Mouse (Mus musculus): Measurements from ENCODE around the gene E2f2. TPM values are rescaled to one million over a fixed set of nuclear protein-coding genes. Genes with fewer than 3 reads are reported as not detected.
A peak's percentile ranks its signal among the peaks of the same experiment; 100 is the strongest.

Gene E2f2
- polyA plus RNA-seq, 1 experiment, result 56.3 TPM

DNA sequence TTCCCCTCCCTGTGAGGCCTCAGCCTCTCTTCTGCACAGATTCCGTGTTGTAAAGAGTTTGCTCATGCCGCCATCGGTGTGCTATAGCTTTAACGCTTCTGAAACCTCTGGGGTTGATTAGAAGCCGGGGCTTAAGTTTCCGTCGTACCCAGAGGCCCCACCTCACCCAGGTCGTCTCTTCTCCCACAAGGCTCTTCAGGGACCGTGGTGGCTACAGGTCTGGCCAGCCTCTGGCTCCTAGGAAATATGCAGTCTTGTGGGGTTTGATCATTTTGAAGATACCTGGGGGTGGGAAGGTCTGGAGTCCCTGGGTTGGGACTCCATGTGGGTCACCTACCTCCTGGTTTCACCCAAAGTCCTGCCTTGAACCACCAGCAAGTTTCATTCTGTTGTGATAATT is 23.4 kb downstream of the E2f2 start:
- Histone ChIP-seq H3K4me3 (no peak overlapping the region), H3K4me2 (ENCODE audit: low read depth) (no peak overlapping the region), H3K79me2 (ENCODE audit: control insufficient read depth, insufficient read depth) (peaks cover 7% of the 10 kb centered on the region), H3ac (ENCODE audit: control insufficient read depth, insufficient read length) (no peak overlapping the region), H3K27me3 (ENCODE audit: control insufficient read depth, insufficient read depth, insufficient read length) (no peaks in the 10 kb centered on the region), H3K36me3 (ENCODE audit: control insufficient read depth, insufficient read depth) (peaks cover 40% of the 10 kb centered on the region)
- no peak for TF ChIP-seq TCF3 (IDR thresholded peaks at IDR 0.05; ENCODE audit: insufficient read length, low read depth)
- no peak for TF ChIP-seq MAX (IDR thresholded peaks at IDR 0.05; ENCODE audit: low read depth)
- TF ChIP-seq CEBPB (IDR thresholded peaks at IDR 0.05; ENCODE audit: insufficient read depth, poor library complexity, severe bottlenecking), result no peak
- TF ChIP-seq USF1 (IDR thresholded peaks at IDR 0.05; ENCODE audit: low read depth), result no peak
- no peak for TF ChIP-seq REST (IDR thresholded peaks at IDR 0.05; ENCODE audit: insufficient read depth, insufficient read length)
- no peak for TF ChIP-seq E2F4 (IDR thresholded peaks at IDR 0.05; ENCODE audit: insufficient read depth)
- TF ChIP-seq POLR2AphosphoS2 (IDR thresholded peaks at IDR 0.05; ENCODE audit: insufficient read length, low read depth), result no peak
- no peak for TF ChIP-seq SRF (IDR thresholded peaks at IDR 0.05; ENCODE audit: control insufficient read depth, insufficient read length, low read depth)
- no peak for TF ChIP-seq TCF12 (IDR thresholded peaks at IDR 0.05; ENCODE audit: insufficient read depth, poor library complexity, severe bottlenecking)
- no peak for TF ChIP-seq MYOG (IDR thresholded peaks at IDR 0.05; ENCODE audit: control insufficient read depth in 1 of 3, insufficient read depth in 1 of 3, insufficient read length in 2 of 3, low read depth in 2 of 3)
- TF ChIP-seq POLR2A (IDR thresholded peaks at IDR 0.05; ENCODE audit: insufficient read length, low read depth), result no peak
- TF ChIP-seq MYOD1 (IDR thresholded peaks at IDR 0.05; ENCODE audit: control insufficient read depth in 1 of 3, insufficient read length in 2 of 3, low read depth in 2 of 3), result no peak

DNA sequence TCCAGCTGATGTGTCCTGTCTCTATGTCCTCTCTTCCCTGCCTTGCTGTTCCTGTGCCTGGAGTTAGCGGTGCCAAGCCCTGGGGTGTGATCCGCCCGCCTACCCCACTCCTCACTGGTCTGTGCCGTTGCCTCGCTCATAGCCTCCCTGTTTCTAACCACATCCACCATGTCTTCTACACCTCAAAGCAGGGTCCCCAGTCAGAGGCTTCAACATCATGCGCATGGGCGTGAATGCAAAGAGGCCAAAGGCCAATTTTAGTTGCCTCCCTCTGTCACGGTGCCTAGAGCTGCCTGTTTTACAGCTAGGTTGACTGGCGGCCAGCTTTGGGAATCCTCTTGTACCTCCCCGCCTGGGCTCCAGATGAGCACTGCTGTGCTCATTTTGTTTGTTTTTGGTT is 24.0 kb downstream of the E2f2 start:
- H3K4me2 ChIP-seq (ENCODE audit: low read depth), result no peak overlapping the region
- H3ac ChIP-seq (ENCODE audit: control insufficient read depth, insufficient read length), result no peak overlapping the region
- peaks cover 35% of the 10 kb centered on the region for H3K36me3 ChIP-seq (ENCODE audit: control insufficient read depth, insufficient read depth)
- TF ChIP-seq TCF12 (IDR thresholded peaks at IDR 0.05; ENCODE audit: insufficient read depth, poor library complexity, severe bottlenecking), result no peak
- TF ChIP-seq SRF (IDR thresholded peaks at IDR 0.05; ENCODE audit: control insufficient read depth, insufficient read length, low read depth), result no peak
- TF ChIP-seq REST (IDR thresholded peaks at IDR 0.05; ENCODE audit: insufficient read depth, insufficient read length), result no peak
- TF ChIP-seq MAX (IDR thresholded peaks at IDR 0.05; ENCODE audit: low read depth), result no peak
- no peak for TF ChIP-seq CEBPB (IDR thresholded peaks at IDR 0.05; ENCODE audit: insufficient read depth, poor library complexity, severe bottlenecking)
- TF ChIP-seq POLR2A (IDR thresholded peaks at IDR 0.05; ENCODE audit: insufficient read length, low read depth), result no peak
- TF ChIP-seq MYOG (IDR thresholded peaks at IDR 0.05; ENCODE audit: control insufficient read depth in 1 of 3, insufficient read depth in 1 of 3, insufficient read length in 2 of 3, low read depth in 2 of 3), result no peak
- no peak for TF ChIP-seq TCF3 (IDR thresholded peaks at IDR 0.05; ENCODE audit: insufficient read length, low read depth)
- TF ChIP-seq POLR2AphosphoS2 (IDR thresholded peaks at IDR 0.05; ENCODE audit: insufficient read length, low read depth), result no peak
- no peak for TF ChIP-seq MYOD1 (IDR thresholded peaks at IDR 0.05; ENCODE audit: control insufficient read depth in 1 of 3, insufficient read length in 2 of 3, low read depth in 2 of 3)
- TF ChIP-seq USF1 (IDR thresholded peaks at IDR 0.05; ENCODE audit: low read depth), result no peak
- TF ChIP-seq E2F4 (IDR thresholded peaks at IDR 0.05; ENCODE audit: insufficient read depth), result no peak
- no peak overlapping the region for H3K4me3 ChIP-seq
- peaks cover 2% of the 10 kb centered on the region for H3K79me2 ChIP-seq (ENCODE audit: control insufficient read depth, insufficient read depth)
- no peaks in the 10 kb centered on the region for H3K27me3 ChIP-seq (ENCODE audit: control insufficient read depth, insufficient read depth, insufficient read length)

DNA sequence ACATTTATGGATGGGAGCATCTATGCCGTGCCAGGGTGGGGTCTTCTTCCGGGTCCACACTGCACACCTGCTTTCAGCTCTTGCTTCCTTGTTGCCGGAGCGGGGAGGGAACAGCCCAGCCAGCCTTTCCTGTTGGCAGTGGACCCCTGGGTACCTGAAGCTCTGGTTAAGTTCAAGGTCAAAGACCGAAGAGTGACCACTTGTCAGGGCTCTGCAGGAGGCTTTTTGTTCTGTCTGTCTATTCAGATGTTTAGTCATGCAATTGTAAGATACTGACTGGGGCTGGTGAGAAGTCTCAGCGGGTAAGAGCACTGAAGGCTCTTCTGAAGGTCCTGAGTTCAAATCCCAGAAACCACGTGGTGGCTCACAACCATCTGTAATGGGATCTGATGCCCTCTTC is 26.7 kb downstream of the E2f2 start:
- Histone ChIP-seq H3K4me2 (ENCODE audit: low read depth) (no peak overlapping the region), H3K27me3 (ENCODE audit: control insufficient read depth, insufficient read depth, insufficient read length) (no peaks in the 10 kb centered on the region), H3ac (ENCODE audit: control insufficient read depth, insufficient read length) (no peak overlapping the region), H3K36me3 (ENCODE audit: control insufficient read depth, insufficient read depth) (peaks cover 16% of the 10 kb centered on the region), H3K4me3 (no peak overlapping the region), H3K79me2 (ENCODE audit: control insufficient read depth, insufficient read depth) (no peaks in the 10 kb centered on the region)
- peak; percentile 26 for TF ChIP-seq POLR2AphosphoS2 (IDR thresholded peaks at IDR 0.05; ENCODE audit: insufficient read length, low read depth)
- TF ChIP-seq MYOG (IDR thresholded peaks at IDR 0.05; ENCODE audit: control insufficient read depth in 1 of 3, insufficient read depth in 1 of 3, insufficient read length in 2 of 3, low read depth in 2 of 3), result no peak

DNA sequence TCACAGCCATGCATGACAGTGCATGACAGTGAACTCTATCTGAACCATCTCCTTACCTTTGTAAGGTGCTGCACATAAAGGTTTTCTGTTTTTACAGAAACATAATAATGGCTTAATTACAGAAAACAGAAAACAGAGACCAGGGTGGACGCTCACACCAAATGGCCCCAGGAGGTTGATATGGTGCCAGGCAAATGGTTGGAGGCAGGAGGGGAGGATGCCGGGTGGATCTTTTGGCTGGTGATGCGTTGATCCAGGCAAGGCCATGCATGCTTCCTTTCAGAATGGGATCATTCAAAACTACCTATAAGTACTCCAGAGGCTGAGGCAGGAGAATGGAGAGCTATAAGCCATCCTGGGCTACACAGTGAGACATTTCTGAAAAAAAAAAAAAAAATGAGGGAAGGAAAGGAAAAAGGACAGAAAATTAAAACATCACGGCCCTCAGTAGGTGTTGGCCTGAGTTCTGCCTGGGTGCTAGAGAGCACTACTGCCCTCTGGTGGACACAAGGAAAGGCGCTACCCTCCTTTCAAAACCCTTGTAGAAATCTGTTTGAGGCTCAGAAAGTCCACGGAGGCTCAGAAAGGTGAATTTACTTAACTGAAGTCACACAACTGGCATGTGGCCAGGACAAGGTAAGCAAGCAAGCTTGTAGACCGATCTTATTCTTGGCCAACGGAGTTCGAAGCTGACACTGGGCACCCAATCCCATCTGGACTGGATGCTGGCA is 27.5 kb downstream of the E2f2 start:
- Histone ChIP-seq H3K27me3 (ENCODE audit: control insufficient read depth, insufficient read depth, insufficient read length) (no peaks in the 10 kb centered on the region), H3K36me3 (ENCODE audit: control insufficient read depth, insufficient read depth) (peaks cover 7% of the 10 kb centered on the region), H3K4me2 (ENCODE audit: low read depth) (no peak overlapping the region), H3K79me2 (ENCODE audit: control insufficient read depth, insufficient read depth) (no peaks in the 10 kb centered on the region), H3K4me3 (no peak overlapping the region), H3ac (ENCODE audit: control insufficient read depth, insufficient read length) (no peak overlapping the region)
- TF ChIP-seq CEBPB (IDR thresholded peaks at IDR 0.05; ENCODE audit: insufficient read depth, poor library complexity, severe bottlenecking), result no peak
- no peak for TF ChIP-seq USF1 (IDR thresholded peaks at IDR 0.05; ENCODE audit: low read depth)
- no peak for TF ChIP-seq POLR2A (IDR thresholded peaks at IDR 0.05; ENCODE audit: insufficient read length, low read depth)
- TF ChIP-seq REST (IDR thresholded peaks at IDR 0.05; ENCODE audit: insufficient read depth, insufficient read length), result no peak
- no peak for TF ChIP-seq MYOG (IDR thresholded peaks at IDR 0.05; ENCODE audit: control insufficient read depth in 1 of 3, insufficient read depth in 1 of 3, insufficient read length in 2 of 3, low read depth in 2 of 3)
- no peak for TF ChIP-seq E2F4 (IDR thresholded peaks at IDR 0.05; ENCODE audit: insufficient read depth)

DNA sequence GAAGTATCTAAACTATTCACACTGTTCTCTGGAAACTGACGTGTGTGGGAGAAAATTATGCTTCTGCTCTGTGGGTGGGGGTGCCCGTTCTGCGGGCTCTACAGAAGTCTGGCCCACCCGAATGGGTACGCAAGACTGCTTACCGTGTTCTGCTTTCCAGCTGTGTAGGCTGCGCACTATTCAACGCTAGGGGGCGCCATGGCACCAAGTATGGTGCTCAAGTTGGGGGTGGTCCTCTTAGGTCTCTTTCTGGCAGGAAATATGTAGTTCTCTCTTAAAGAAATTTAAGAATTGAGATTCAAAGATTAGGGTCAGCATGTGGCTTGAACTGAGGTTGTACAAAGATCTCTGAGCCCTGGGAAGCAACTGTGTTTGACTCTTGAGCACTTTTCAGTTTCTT is 30.3 kb downstream of the E2f2 start:
- Histone ChIP-seq H3K36me3 (ENCODE audit: control insufficient read depth, insufficient read depth) (no peaks in the 10 kb centered on the region), H3ac (ENCODE audit: control insufficient read depth, insufficient read length) (no peak overlapping the region), H3K27me3 (ENCODE audit: control insufficient read depth, insufficient read depth, insufficient read length) (no peaks in the 10 kb centered on the region), H3K79me2 (ENCODE audit: control insufficient read depth, insufficient read depth) (no peaks in the 10 kb centered on the region), H3K4me3 (no peak overlapping the region), H3K4me2 (ENCODE audit: low read depth) (no peak overlapping the region)
- TF ChIP-seq E2F4 (IDR thresholded peaks at IDR 0.05; ENCODE audit: insufficient read depth), result no peak
- TF ChIP-seq CEBPB (IDR thresholded peaks at IDR 0.05; ENCODE audit: insufficient read depth, poor library complexity, severe bottlenecking), result no peak

All from myocyte (in vitro differentiated cells).